Mouse (Mus musculus) E14TG2a.4 (cell line): Measurements from ENCODE around the gene Crtc1.

ENCODE experiments used
- H3K27me3 ChIP-seq: 2 replicates; pipeline ENCODE4 v1.6.1; 2014; ENCODE audit warnings: low read length, control low read depth; ENCODE audit not compliant: insufficient read depth
- H3K36me3 ChIP-seq: 2 replicates; pipeline ENCODE4 v1.6.1; 2014; ENCODE audit warnings: low read length, control low read depth; ENCODE audit not compliant: insufficient read depth
- H3K4me1 ChIP-seq: replicated peaks from 2 replicates; pipeline ENCODE4 v1.6.1; 2014; ENCODE audit warnings: low read depth, low read length, control low read depth
- H3K4me3 ChIP-seq: replicated peaks from 2 replicates; pipeline ENCODE4 v1.5.1; 2014; ENCODE audit warnings: mild to moderate bottlenecking, low read length
- H3K9me3 ChIP-seq: 2 replicates; pipeline ENCODE4 v1.6.1; 2014; ENCODE audit warnings: low read length, control low read depth
- CTCF ChIP-seq: conservative IDR thresholded peaks from 2 replicates; pipeline ENCODE4 v1.5.1; 2014; ENCODE audit warnings: low read length
- NANOG ChIP-seq: IDR thresholded peaks from 2 replicates; pipeline ENCODE4 v1.6.1; 2014; ENCODE audit warnings: borderline replicate concordance, low read length, mixed read lengths
- POU5F1 ChIP-seq: IDR thresholded peaks from 2 replicates; pipeline ENCODE4 v1.6.1; 2014; ENCODE audit warnings: low read length, borderline replicate concordance

Crtc1 gene

GRCm38 (mm10) chr8:70360769-70361168, 78.6 kb downstream of the Crtc1 start:
- H3K9me3 ChIP-seq = no peaks in the 10 kb centered on the region
- peak; percentile 46 for TF ChIP-seq CTCF
- no peak for TF ChIP-seq NANOG
- TF ChIP-seq POU5F1 = no peak
- H3K4me3 ChIP-seq = no peak overlapping the region
- H3K4me1 ChIP-seq = peaks cover 62% of the 10 kb centered on the region
- H3K27me3 ChIP-seq = peaks cover 13% of the 10 kb centered on the region; the same call in 1 of the 2 replicates
- H3K36me3 ChIP-seq = no peaks in the 10 kb centered on the region

DNA sequence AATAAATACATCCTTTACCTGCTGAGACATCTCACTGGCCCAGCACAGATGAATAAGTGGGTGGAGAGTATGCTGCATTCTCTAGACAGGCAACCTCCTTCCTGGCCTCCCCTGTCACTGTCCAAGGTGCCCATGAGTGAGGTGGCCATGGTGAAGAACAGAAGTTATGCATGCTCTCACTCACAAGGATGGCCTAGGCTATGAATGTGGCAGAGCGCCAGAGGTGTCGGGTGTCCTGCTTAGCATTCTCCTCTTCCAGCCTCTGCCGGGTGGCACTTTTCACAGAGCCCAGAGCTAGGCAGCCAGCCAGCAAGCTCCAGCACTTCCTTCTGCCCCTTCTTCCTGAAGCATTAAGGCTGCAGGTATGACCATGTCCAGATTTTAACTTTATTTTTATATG, 80.0 kb downstream of the Crtc1 start:
- Histone ChIP-seq H3K27me3 (peaks cover 9% of the 10 kb centered on the region; the same call in 1 of the 2 replicates), H3K4me3 (no peak overlapping the region), H3K36me3 (no peaks in the 10 kb centered on the region), H3K4me1 (peaks cover 73% of the 10 kb centered on the region), H3K9me3 (no peaks in the 10 kb centered on the region)
- no peak for TF ChIP-seq NANOG
- TF ChIP-seq CTCF = no peak
- no peak for TF ChIP-seq POU5F1

- Histone ChIP-seq H3K4me3 (no peak overlapping the region; the same call in 1 of the 2 replicates), H3K9me3 (no peaks in the 10 kb centered on the region), H3K27me3 (no peaks in the 10 kb centered on the region), H3K4me1 (peaks cover 74% of the 10 kb centered on the region), H3K36me3 (peaks cover 11% of the 10 kb centered on the region)
- TF ChIP-seq NANOG (no peak), CTCF (no peak)
Observed at GRCm38 (mm10) chr8:70356111-70356510, 83.3 kb downstream of the Crtc1 start.

GRCm38 (mm10) chr8:70354004-70354403, 85.4 kb downstream of the Crtc1 start:
- peak overlapping the region; percentile 91 for H3K4me3 ChIP-seq
- no peaks in the 10 kb centered on the region for H3K27me3 ChIP-seq
- TF ChIP-seq CTCF (no peak), POU5F1 (no peak), NANOG (no peak)
- H3K9me3 ChIP-seq = no peaks in the 10 kb centered on the region
- H3K36me3 ChIP-seq = peaks cover 32% of the 10 kb centered on the region
- H3K4me1 ChIP-seq = peaks cover 86% of the 10 kb centered on the region

- no peaks in the 10 kb centered on the region for H3K9me3 ChIP-seq
- peak within 1 kb of the TSS; percentile 91 for H3K4me3 ChIP-seq
- TF ChIP-seq NANOG (no peak), POU5F1 (no peak), CTCF (no peak)
- peaks cover 86% of the 10 kb centered on the region for H3K4me1 ChIP-seq
- peaks cover 39% of the 10 kb centered on the region for H3K36me3 ChIP-seq
- no peaks in the 10 kb centered on the region for H3K27me3 ChIP-seq
Observed at GRCm38 (mm10) chr8:70353194-70353817, 86.1 kb downstream of the Crtc1 start, which contains the start of gene Upf1. Gene Upf1, minus strand, starts transcription at chr8:70353278.

DNA sequence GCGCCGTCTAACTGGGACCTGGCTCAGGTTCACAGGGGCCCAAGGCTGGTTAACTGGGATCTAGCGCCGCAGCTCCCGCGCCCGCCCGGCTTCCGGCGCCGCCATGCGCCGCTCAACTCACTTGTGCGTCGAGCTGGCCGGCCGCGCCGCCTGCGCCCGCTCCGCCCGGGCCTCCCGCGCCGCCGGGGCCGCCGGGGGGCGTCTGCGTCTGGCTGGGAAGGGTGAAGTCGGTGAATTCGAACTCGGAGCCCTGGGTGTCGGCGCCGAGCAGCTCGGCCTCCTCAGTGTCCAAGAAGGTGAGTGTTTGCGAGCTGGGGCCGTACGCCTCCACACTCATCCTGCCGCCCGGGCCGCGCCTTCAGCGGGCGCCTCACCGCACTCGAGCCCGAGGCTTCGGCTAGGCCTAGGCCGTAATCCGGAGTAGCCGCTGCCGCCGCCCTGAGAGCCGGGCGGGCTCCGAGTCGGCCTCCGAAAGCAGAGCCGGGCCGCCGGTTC, 86.7 kb downstream of the Crtc1 start:
- H3K36me3 ChIP-seq = peaks cover 45% of the 10 kb centered on the region
- H3K9me3 ChIP-seq = no peaks in the 10 kb centered on the region
- H3K27me3 ChIP-seq = no peaks in the 10 kb centered on the region
- H3K4me1 ChIP-seq = peaks cover 86% of the 10 kb centered on the region
- peak overlapping the region; percentile 91 for H3K4me3 ChIP-seq
- no peak for TF ChIP-seq POU5F1
- no peak for TF ChIP-seq CTCF
- TF ChIP-seq NANOG = no peak

DNA sequence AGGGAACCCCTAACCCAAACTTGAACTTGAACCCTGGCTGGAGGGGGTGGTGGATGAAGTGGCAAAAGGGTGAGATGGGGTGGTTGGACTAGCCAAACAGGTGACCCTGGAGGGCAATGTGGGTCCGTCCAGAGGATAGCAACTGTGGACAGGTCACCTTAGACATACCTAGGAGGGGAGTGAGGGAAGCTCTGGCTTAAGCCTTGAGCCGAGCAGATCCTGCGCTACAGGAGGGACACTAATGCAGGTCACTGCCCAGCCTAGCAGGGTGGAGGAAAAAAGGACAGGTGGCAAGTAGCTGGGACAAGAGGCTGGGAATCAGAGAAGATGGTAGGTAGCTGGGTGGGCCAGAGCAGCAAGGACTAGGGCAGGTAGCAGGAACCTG, 87.4 kb downstream of the Crtc1 start:
- Histone ChIP-seq H3K36me3 (peaks cover 52% of the 10 kb centered on the region), H3K27me3 (no peaks in the 10 kb centered on the region), H3K4me3 (peak overlapping the region; percentile 91), H3K4me1 (peaks cover 86% of the 10 kb centered on the region), H3K9me3 (no peaks in the 10 kb centered on the region)
- TF ChIP-seq POU5F1 (no peak), CTCF (no peak), NANOG (no peak)

DNA sequence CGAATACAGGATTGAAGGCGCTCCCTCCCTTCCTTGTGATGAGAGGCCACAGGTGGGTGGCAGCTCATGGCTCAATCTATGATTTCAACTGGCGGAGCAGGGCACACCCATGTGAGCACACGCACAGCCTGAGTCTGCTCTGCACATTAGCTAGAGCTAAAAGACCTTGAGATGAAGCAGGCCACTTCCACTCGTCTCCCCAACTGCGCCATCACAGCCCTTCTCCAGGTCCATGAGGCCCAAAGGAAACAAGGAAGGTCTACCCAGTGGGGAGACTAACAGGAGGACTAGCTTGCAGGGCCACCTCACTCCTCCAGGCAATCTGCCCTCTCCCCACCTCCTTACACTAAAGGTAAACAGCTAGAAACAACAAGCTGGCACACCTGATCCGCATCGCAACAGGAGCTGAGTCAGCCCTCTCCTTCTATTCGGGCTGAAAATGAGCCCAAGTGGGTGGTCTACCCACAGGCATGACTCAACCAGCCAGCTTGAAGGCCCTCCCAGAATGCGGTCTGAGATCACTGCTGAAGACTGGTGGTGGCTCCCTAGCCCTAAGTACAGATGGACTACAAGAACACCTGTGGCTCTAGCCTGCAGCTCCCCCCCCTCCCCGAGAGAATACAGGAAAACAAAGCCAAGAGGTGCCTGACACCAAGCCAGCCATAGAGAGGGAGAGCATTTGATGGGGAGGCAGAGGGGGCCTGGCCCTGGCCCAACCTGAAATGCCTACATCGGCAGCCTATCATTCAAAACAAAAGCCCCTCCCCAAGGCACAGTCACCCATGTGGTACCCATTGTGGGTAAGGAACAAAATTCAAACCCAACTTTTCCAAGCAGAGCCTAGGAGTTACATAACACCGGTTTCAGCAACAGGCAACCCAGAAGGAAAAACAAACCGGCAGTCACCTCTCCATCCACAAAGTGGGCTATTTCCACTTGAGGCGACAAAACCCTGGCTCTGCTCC, 88.1 kb downstream of the Crtc1 start:
- Histone ChIP-seq H3K36me3 (peaks cover 58% of the 10 kb centered on the region), H3K9me3 (no peaks in the 10 kb centered on the region), H3K4me3 (peak overlapping the region; percentile 91), H3K4me1 (peaks cover 86% of the 10 kb centered on the region), H3K27me3 (no peaks in the 10 kb centered on the region)
- TF ChIP-seq CTCF (no peak), POU5F1 (no peak), NANOG (no peak)
